Mouse (Mus musculus) embryonic stem cell, embryonic (primary cell): ENCODE data around the gene Cacna1c.

ENCODE experiments used
- CTCF ChIA-PET, 4 experiments: fragments of 300-600 bp in 2 of 4; fragments of 350-600 bp in 2 of 4; sonication (Branson Sonifier 250); formaldehyde crosslinking; loops; one replicate each; lab custom pipeline; 2022; ENCODE audit warnings: inconsistent platforms in 2 of 4; lab: Charles Lee
- POLR2A ChIA-PET, 4 experiments: fragments of 300-600 bp in 2 of 4; fragments of 350-600 bp in 2 of 4; sonication (Branson Sonifier 250); formaldehyde crosslinking; loops; one replicate each; lab custom pipeline; 2022; ENCODE audit warnings: antibody characterized with exemption in 4 of 4, inconsistent platforms in 1 of 4; lab: Charles Lee

Gene Cacna1c

GRCm38 (mm10) chr6:119128076-119128475, 68.1 kb downstream of the Cacna1c start:
- CTCF ChIA-PET: no interaction called here
- POLR2A ChIA-PET: interaction anchor here in 1 of 4 experiments (0.9 kb wide), 1 partner anchor 245 kb away, joined by 3 read pairs; no protein-coding TSS in a partner anchor

DNA sequence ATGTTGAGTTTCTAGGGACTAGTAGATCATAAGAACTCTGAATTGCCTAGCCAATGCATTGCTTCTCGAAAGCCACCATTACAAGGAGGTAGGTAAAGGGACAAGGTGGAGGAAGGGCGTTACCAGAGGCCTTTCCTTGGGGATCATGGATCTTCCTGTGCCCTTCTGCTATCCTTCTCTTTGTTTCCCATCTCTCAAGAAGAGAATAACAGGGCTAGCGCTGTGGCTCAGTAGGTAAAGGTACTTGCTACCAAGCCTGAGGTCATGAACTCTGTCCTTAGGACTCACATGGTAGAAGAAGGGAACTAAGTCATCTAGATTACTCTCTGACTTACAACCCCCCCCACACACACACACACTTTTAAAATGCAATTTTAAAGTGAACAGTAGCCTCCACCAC, 69.2 kb downstream of the Cacna1c start:
- CTCF ChIA-PET: no interaction called here
- POLR2A ChIA-PET: no interaction called here

- POLR2A ChIA-PET: no interaction called here
Measured at GRCm38 (mm10) chr6:119118371-119118770, 77.8 kb downstream of the Cacna1c start.

GRCm38 (mm10) chr6:119116290-119116689, 79.9 kb downstream of the Cacna1c start:
- ChIA-PET POLR2A (no interaction called here), CTCF (interaction anchor here in 2 of 4 experiments (0.6 to 1.3 kb wide), 2 partner anchors 20 to 232 kb away, joined by 3 to 8 read pairs; no protein-coding TSS in a partner anchor)

More at GRCm38 (mm10) chr6:119118371-119118770, 77.8 kb downstream of the Cacna1c start:
- CTCF ChIA-PET: interaction anchor here in 2 of 4 experiments (0.6 to 0.7 kb wide), 3 partner anchors 354 to 1902 kb away, joined by 3 to 5 read pairs (median 3); no protein-coding TSS in a partner anchor

DNA sequence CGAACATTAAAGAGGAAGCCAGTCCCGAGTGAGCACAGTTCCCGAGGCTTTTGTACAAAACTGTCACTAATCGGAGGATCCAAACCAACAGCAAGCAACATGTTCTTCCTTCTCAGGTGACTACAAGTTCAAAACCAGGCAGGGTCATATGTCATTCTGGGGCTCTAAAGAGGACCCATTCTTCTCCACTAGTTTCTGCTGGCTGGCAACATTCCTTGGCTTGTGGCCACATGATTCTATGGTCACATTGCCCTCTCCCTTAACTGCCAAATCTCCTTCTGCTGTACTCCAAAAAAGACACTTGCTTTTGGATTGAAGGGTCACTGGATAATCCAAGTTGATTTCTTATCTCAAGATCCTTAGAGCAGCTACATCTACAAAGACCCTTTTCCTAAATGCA, 82.9 kb downstream of the Cacna1c start:
- ChIA-PET CTCF (no interaction called here), POLR2A (no interaction called here)

- ChIA-PET CTCF (no interaction called here), POLR2A (no interaction called here)
Measured at GRCm38 (mm10) chr6:119110369-119110768, 85.8 kb downstream of the Cacna1c start.

- CTCF ChIA-PET: interaction anchor here (0.5 to 2.0 kb wide), 11 partner anchors 12 to 482 kb away, joined by 3 to 11 read pairs (median 4); no protein-coding TSS in a partner anchor
- POLR2A ChIA-PET: interaction anchor here in 1 of 4 experiments (0.7 to 1.5 kb wide), 3 partner anchors 69 to 108 kb away, joined by 3 to 4 read pairs (median 4); no protein-coding TSS in a partner anchor
Measured at GRCm38 (mm10) chr6:119108466-119109394, 87.5 kb downstream of the Cacna1c start.

DNA sequence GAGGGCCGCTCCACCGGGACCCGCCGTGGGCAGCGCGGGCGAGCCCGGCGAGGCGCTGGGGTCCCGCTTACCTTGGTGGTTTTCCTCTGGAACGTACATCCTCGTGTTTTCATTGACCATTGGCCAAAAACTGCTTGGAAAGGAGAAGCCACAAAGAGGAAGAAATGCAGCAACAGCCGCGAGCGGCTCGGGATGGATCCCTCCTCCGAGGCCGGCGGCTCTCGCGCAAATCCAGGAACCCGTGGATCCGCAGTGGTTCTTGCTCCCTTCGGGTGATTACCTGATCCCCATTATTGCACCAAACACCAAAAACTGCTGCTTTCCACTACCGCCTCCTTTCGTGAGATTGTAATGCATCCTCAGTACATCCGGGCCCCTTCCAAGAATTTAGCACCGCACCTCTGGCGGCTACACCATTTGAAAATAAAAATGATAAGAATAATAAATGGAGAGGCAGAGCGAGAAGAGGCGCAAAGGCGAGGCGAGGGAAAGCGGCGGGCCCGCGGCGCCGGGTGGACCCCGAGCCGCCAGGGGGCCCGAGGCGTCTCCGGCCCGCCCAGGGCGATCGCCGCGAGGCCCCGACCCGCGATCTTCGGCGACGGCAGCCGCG, 88.3 kb downstream of the Cacna1c start:
- ChIA-PET CTCF (interaction anchor here in 2 of 4 experiments (1.5 to 2.0 kb wide), 2 partner anchors 240 kb away, joined by 4 to 11 read pairs; no protein-coding TSS in a partner anchor), POLR2A (interaction anchor here in 1 of 4 experiments (0.7 to 1.1 kb wide), 2 partner anchors 70 to 71 kb away, joined by 3 to 4 read pairs; no protein-coding TSS in a partner anchor)

DNA sequence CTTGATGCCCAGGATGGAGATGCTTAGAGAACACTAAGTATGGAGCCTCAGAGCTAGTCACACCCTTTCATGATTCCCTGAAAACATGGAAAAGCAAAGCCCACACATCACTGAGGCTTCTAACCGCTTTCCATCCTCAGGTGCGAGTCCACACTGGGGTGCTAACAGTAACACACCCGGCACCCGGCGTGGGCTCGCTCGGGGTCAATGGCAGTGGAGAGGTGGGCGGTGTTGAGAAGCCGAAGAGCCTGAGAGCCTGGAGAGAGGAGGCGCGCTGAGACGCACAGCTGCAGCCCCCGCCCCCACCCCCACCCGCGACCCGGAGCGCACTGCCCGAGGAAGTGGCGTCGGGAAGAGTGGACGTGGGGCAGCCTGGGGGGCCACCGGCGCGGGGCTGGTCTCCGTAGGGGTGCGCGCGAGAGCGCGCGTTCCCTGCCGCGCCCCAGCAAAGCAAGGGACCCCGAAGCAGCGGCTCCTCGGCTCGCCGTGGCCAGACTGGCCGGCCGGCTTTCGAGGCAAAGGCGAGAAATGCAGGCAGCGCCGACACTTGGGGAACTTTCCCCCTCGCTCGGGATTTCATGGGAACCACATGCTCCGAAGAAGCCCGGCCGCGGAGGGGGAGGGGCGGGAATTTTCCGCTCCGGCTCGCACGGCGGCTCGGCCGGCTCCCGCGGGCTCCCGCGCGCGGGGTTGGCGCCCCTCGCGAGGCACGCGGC, 88.9 kb downstream of the Cacna1c start:
- ChIA-PET CTCF (interaction anchor here in 2 of 4 experiments (1.6 to 1.7 kb wide), 2 partner anchors 461 to 481 kb away, joined by 4 to 7 read pairs; no protein-coding TSS in a partner anchor), POLR2A (interaction anchor here in 2 of 4 experiments (0.6 to 2.0 kb wide), 5 partner anchors 12 to 1187 kb away, joined by 3 to 5 read pairs (median 4); no protein-coding TSS in a partner anchor)

DNA sequence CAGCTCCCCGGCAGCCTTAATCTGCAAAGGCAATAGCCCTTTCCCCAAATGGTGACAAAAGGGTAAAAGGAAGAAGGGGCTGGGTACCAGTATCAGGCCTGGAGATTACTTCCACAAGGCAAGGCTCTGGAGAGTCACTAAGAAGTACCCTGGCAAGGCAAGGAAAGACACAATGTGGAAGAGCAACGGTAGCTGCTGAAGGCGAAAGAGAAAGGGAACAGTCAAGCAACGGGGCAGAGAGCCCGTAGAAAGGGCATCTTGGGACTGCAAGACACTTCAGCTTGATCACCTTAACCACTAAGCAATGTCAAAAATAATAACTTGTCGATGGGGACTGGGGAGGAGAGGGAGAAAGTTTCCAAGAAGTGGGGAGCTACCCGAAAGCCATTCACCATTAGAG, 89.5 kb downstream of the Cacna1c start:
- ChIA-PET CTCF (interaction anchor here in 3 of 4 experiments (0.8 to 1.7 kb wide), 4 partner anchors 242 to 481 kb away, joined by 3 to 7 read pairs (median 4); no protein-coding TSS in a partner anchor), POLR2A (interaction anchor here in 2 of 4 experiments (0.6 to 2.0 kb wide), 5 partner anchors 11 to 1187 kb away, joined by 3 to 5 read pairs (median 4); no protein-coding TSS in a partner anchor)

GRCm38 (mm10) chr6:119105651-119106595, 90.3 kb downstream of the Cacna1c start:
- ChIA-PET POLR2A (interaction anchor here in 1 of 4 experiments (1.0 to 2.0 kb wide), 3 partner anchors 11 to 463 kb away, joined by 3 to 5 read pairs (median 3); no protein-coding TSS in a partner anchor), CTCF (interaction anchor here in 3 of 4 experiments (0.6 to 1.7 kb wide), 7 partner anchors 242 to 480 kb away, joined by 3 to 7 read pairs (median 4); no protein-coding TSS in a partner anchor)

GRCm38 (mm10) chr6:119104246-119104645, 92.0 kb downstream of the Cacna1c start:
- CTCF ChIA-PET: interaction anchor here in 3 of 4 experiments (0.6 to 1.9 kb wide), 6 partner anchors 9 to 573 kb away, joined by 3 to 10 read pairs (median 3); no protein-coding TSS in a partner anchor
- POLR2A ChIA-PET: no interaction called here

- POLR2A ChIA-PET: no interaction called here
- CTCF ChIA-PET: interaction anchor here in 3 of 4 experiments (0.6 to 1.9 kb wide), 5 partner anchors 433 to 477 kb away, joined by 3 to 10 read pairs (median 6); no protein-coding TSS in a partner anchor
Measured at GRCm38 (mm10) chr6:119102936-119103335, 93.3 kb downstream of the Cacna1c start.

DNA sequence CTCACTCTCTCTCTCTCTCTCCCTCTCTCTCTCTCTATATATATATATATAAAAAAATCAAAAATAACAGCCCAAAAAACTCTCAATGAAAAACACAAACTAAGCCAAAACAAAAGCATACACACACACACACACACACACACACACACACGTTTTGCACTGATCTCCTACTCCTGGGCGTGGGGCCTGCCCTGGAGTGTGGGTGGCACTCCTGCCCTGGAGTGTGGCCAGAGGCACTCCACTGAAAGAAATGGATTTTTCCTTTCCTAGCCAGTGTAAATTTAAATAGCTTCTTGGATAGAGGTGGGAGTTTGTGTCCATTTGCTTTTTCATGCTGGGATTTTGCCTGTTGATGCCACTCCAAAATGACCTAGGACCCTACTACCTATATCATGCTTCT, 96.9 kb downstream of the Cacna1c start:
- POLR2A ChIA-PET: no interaction called here
- CTCF ChIA-PET: no interaction called here

DNA sequence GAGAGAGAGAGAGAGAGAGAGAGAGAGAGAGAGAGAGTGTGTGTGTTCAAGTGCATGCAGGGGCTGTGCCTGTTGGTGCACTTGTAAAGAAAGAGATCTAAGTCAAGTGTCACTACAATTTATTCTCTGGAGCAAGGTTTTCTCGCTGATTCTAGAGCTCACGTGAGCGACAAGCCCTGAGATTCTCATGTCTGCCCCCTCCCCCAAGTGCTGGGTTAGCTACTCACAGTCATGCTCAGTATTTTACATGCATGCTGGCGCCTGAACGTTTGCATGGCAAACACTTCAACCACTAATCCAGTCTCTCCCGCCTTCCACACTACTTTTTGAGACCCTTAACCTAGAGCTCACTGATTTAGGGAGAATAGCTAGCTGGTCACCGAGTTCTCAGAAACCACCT, 99.7 kb downstream of the Cacna1c start:
- CTCF ChIA-PET: interaction anchor here in 3 of 4 experiments (0.6 to 0.7 kb wide), 3 partner anchors 13 to 1436 kb away, joined by 4 to 7 read pairs (median 6); no protein-coding TSS in a partner anchor
- POLR2A ChIA-PET: interaction anchor here in 3 of 4 experiments (0.8 to 2.4 kb wide), 3 partner anchors 10 to 241 kb away, joined by 3 to 5 read pairs (median 3); no protein-coding TSS in a partner anchor

DNA sequence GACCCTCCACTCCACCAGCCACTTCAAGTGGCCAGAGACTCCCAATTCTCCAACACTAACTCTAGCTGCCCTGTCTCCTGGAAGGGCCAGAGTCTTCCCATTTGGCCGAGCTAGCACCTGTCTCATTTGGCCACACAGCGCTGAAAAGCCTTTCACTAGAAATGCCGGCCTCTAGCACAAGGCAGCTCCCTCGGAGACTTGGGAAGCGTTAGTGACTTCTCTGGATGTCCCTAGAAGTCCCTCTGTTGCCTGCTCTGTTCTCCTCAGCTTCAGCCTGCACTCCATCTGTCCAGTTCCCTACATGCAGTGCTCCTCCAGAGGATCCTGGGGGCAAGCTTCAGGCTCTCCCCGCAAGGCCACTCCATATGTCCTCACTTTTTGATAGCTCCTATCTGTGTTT, 101.1 kb downstream of the Cacna1c start:
- CTCF ChIA-PET: interaction anchor here in 1 of 4 experiments (0.9 kb wide), 1 partner anchor 9 kb away, joined by 3 read pairs; no protein-coding TSS in a partner anchor
- POLR2A ChIA-PET: interaction anchor here in 1 of 4 experiments (2.4 kb wide), 1 partner anchor 11 kb away, joined by 5 read pairs; no protein-coding TSS in a partner anchor
